Mouse (Mus musculus) midbrain, postnatal 0 days (tissue): Measurements from ENCODE around the gene Gadd45a. TPM values are rescaled to one million over a fixed set of nuclear protein-coding genes. Genes with fewer than 3 reads are reported as not detected.
"Not testable (repeated sequence)": the region's sequence is repeated elsewhere in the genome, so short reads cannot be mapped to it uniquely, and the experiment has no call there.

Experiments used
- ATAC-seq: fragments of 200-750 bp; cut with Nextera tagmentation; 2 replicates; pipeline ENCODE4 v1.8.0; 2017; ENCODE audit warnings: moderate number of reproducible peaks, mild to moderate bottlenecking, moderate TSS enrichment, moderate library complexity; ENCODE audit not compliant: low FRiP score
- DNase-seq: peaks from one replicate; pipeline ENCODE4 v3.0.0-alpha.2; 2015; ENCODE audit warnings: low spot score
- H3K27ac ChIP-seq: fragments of 300-500 bp; sonication (generic); 2 replicates; pipeline ENCODE4 v1.5.1; 2014; ENCODE audit warnings: low read depth, mild to moderate bottlenecking, low read length, mixed read lengths
- H3K27me3 ChIP-seq: fragments of 300-500 bp; sonication (generic); 2 replicates; pipeline ENCODE4 v1.6.1; 2014; ENCODE audit warnings: low read length, control low read depth, mixed read lengths; ENCODE audit not compliant: insufficient read depth
- H3K36me3 ChIP-seq: fragments of 300-500 bp; sonication (generic); 2 replicates; pipeline ENCODE4 v1.6.1; 2014; ENCODE audit warnings: low read length, control low read depth, mixed read lengths; ENCODE audit not compliant: insufficient read depth
- H3K4me1 ChIP-seq: fragments of 300-500 bp; sonication (generic); 2 replicates; pipeline ENCODE4 v1.6.1; 2014; ENCODE audit warnings: mild to moderate bottlenecking, control low read depth, antibody characterized with exemption, low read length, mixed read lengths; ENCODE audit not compliant: insufficient read depth
- H3K4me2 ChIP-seq: fragments of 300-500 bp; sonication (generic); 2 replicates; pipeline ENCODE4 v1.6.1; 2014; ENCODE audit warnings: low read depth, mild to moderate bottlenecking, low read length, mixed read lengths; ENCODE audit not compliant: poor library complexity, severe bottlenecking
- H3K4me3 ChIP-seq: fragments of 300-500 bp; sonication (generic); 2 replicates; pipeline ENCODE4 v1.5.1; 2014; ENCODE audit warnings: low read depth, mild to moderate bottlenecking, low read length, moderate library complexity
- H3K9ac ChIP-seq: fragments of 300-500 bp; sonication (generic); replicated peaks from 2 replicates; pipeline ENCODE4 v1.6.1; 2014; ENCODE audit warnings: mild to moderate bottlenecking, low read length, moderate library complexity, mixed read lengths; ENCODE audit not compliant: poor library complexity, severe bottlenecking
- H3K9me3 ChIP-seq: fragments of 300-500 bp; sonication (generic); 2 replicates; pipeline ENCODE4 v1.6.1; 2016; ENCODE audit warnings: low read length, control low read depth
- CTCF ChIP-seq: IDR thresholded peaks from 2 replicates; pipeline ENCODE4 v1.5.1; 2016; ENCODE audit warnings: antibody characterized with exemption, mild to moderate bottlenecking
- WGBS: fragments of 180-500 bp; shearing (Covaris S2); extraction: QIAGEN DNeasy Blood & Tissue Kit; methylation state at CpG from one replicate; pipeline ENCODE4 v1.1.7; 2014; 5-methylcytosine and 5-hydroxymethylcytosine counted together
- polyA plus RNA-seq: library from polyadenylated mRNA; unstranded; fragments of >200 nt; fragmentation: Nextera tagmentation; extraction: Ambion mirVana; gene quantifications from 2 replicates; pipeline ENCODE4 v1.2.1, GENCODE M21; 2015
- total RNA-seq: library from RNA; depleted of rRNA; stranded (reverse); fragments of >200 nt; gene quantifications from 2 replicates; pipeline ENCODE4 v1.2.3, GENCODE M21; 2014

The Gadd45a gene
- total and polyA plus RNA-seq, 2 experiments from 2014 or later: 8.6 to 11.2 TPM

DNA sequence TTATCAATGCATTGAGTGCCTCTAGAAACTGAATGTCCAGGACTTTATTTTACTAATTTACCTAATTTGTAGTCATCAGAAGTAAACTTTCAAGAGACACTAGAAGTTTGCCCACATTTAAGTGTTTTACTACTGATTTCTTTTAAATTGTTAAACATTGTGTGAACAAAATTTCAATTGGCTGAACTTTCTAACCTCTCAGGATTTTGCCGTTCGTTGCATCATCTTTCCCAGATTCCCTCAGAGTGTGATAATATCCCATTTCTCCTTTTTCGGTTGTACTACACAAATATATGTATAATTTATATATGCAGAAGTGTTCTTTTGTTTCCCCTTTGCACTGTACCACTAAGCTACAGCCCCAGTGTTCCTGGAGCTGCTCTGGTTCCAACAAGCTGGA, 7.3 kb downstream of the Gadd45a start:
- ATAC-seq: no peak

DNA sequence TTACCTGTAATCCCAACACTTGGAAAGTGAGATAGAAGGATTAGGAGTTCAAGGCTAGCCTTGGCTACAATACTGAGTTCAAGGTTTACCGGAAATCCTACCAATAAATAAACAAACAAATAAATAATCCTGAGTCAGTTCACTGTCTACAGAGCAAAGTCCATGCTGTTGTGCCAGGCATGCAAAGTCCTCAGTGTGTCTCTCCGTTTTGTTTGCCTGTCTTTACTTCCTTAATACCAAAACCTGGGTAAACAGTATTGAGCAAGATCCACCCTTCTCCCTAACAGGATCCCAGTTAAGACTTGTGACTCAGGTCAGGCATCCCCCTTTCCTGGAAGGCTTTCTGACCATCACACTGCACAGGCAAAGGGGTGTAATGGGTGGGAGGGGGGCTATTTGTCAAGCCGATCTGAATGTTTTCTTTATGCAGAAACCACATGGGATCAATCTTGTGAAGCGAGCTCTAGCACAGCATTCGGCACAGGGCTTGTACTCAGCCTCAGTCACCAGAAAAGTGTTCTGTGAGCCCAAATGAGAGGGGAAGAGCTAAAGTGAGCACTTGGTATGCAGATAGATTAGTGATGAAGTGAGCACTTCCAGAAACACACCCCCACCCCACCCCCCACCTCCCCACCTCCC, 7.8 kb downstream of the Gadd45a start:
- Histone ChIP-seq H3K9ac (no peak overlapping the region), H3K4me2 (no peak overlapping the region), H3K27ac (no peak overlapping the region), H3K4me3 (no peak overlapping the region), H3K36me3 (no peaks in the 10 kb centered on the region), H3K9me3 (no peaks in the 10 kb centered on the region), H3K27me3 (no peaks in the 10 kb centered on the region), H3K4me1 (peaks cover under 1% of the 10 kb centered on the region; the same call in 1 of the 2 replicates)
- ATAC-seq (no peak), DNase-seq (no peak)
- TF ChIP-seq CTCF: no peak
- 32% methylated on average over 5 of the region's 5 CpGs for WGBS

More for the DNA sequence above, 7.3 kb downstream of the Gadd45a start:
- Histone ChIP-seq H3K9ac (no peak overlapping the region), H3K27me3 (no peaks in the 10 kb centered on the region), H3K4me2 (no peak overlapping the region), H3K4me3 (no peak overlapping the region), H3K36me3 (no peaks in the 10 kb centered on the region), H3K4me1 (peaks cover 5% of the 10 kb centered on the region; the same call in 1 of the 2 replicates), H3K27ac (no peak overlapping the region), H3K9me3 (no peaks in the 10 kb centered on the region)
- no peak for DNase-seq
- TF ChIP-seq CTCF: no peak
- WGBS: 20% methylated on average over 3 of the region's 3 CpGs

DNA sequence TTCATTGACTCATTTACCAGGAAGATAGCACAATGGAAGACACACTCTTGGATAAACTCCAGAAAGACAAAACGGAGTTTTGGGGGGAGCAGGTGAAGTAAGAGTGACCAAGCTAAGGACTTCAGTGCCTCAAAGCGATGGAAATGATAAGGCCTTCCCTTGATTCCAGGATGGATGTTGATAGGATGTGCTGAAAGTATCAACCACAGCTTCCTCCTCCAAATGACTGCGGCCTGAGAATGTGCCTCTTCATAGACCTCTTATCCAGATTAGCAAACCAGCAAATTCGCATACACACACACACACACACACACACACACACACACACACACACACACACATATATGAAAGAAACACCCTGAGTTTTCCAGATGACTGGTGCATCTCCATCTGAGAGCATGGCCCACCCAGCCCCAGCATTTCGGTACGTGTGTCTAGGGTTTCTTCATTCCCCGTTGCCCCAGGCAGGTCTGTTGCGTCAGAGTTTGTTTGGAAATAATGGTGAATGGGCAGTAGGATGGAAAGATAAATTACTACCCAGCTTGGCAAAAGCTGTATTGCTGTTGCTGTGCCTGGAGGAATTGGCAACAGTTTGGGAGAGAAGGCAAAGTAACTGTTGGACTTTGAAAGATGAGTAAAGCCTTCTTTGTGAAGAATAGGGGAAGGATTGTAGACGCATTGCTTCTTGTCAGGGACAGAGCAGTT, 9.7 kb downstream of the Gadd45a start:
- WGBS: 86% methylated on average over 9 of the region's 9 CpGs

DNA sequence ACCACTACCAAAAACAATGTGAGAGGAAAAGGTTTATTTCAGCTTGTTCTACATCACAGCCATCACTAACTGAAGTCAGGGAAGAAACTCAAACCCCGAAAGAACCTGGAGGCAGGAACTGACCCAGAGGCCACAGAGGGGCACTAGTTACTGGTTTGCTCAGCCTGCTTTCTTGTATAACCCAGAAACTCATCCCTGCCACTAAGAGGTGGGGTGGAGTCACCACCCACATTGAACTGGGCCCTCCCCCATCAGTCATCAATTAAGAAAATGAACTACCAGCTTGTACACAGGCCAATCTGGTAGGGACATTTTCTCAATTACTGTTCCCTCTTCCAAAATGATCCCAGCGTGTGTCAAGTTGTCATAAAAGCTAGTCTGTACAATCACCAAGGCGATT, 10.6 kb downstream of the Gadd45a start:
- DNase-seq: no peak
- TF ChIP-seq CTCF: no peak
- no peak overlapping the region for H3K4me3 ChIP-seq
- no peaks in the 10 kb centered on the region for H3K4me1 ChIP-seq
- WGBS: 85% methylated on average over 3 of the region's 3 CpGs
- no peaks in the 10 kb centered on the region for H3K36me3 ChIP-seq
- no peak overlapping the region for H3K4me2 ChIP-seq
- H3K27me3 ChIP-seq: no peaks in the 10 kb centered on the region
- no peak overlapping the region for H3K27ac ChIP-seq
- no peak overlapping the region for H3K9ac ChIP-seq
- no peak for ATAC-seq
- no peaks in the 10 kb centered on the region for H3K9me3 ChIP-seq

More for the DNA sequence above, 9.7 kb downstream of the Gadd45a start:
- no peak for TF ChIP-seq CTCF
- Histone ChIP-seq H3K4me3 (no peak overlapping the region), H3K27me3 (no peaks in the 10 kb centered on the region), H3K9me3 (no peaks in the 10 kb centered on the region), H3K4me2 (no peak overlapping the region), H3K9ac (no peak overlapping the region), H3K27ac (no peak overlapping the region), H3K36me3 (no peaks in the 10 kb centered on the region), H3K4me1 (no peaks in the 10 kb centered on the region)
- DNase-seq (no peak), ATAC-seq (no peak)

DNA sequence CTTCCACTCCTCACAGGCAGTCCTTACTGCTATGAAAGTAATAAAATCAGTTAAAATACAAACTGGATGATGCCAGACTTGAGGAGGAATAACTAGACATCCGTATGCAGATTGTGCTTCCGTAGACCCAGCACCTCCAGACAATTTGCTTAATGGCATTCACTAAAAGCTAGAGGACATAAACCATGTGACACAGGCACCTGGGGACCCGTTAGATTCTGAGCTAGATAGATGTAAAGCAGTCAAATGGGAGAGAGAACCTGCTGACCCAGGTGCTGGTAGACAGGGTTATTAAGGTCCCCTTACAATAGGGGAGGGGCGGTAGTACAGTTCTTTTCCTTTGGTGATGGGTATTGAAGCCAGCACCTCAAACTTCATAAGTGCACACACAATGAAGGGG, 13.5 kb downstream of the Gadd45a start:
- Histone ChIP-seq H3K9ac (no peak overlapping the region), H3K36me3 (no peaks in the 10 kb centered on the region), H3K4me2 (no peak overlapping the region), H3K27ac (no peak overlapping the region), H3K27me3 (no peaks in the 10 kb centered on the region), H3K9me3 (no peaks in the 10 kb centered on the region), H3K4me1 (no peaks in the 10 kb centered on the region), H3K4me3 (no peak overlapping the region)
- WGBS: 83% methylated on average over 4 of the region's 4 CpGs
- DNase-seq (no peak), ATAC-seq (no peak)
- TF ChIP-seq CTCF: no peak

DNA sequence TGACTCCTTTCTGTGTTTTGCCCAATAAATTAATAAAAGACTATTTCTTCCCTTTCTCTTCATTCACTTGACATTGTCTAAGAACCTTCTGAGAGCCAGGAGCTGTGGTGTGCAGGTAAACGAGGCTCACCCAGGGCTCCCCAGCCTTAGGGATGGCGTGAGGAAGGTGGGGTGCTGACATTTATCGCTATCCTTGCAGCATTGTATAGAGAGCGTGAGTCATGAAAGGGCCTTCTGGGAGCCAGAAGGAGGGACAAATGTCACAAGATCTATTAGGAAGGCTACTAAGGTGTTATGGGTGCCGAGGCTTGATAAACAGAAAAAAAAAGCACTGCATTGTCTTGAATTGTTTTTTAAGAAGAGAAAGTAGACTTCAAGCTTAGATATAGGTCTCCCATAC, 15.9 kb downstream of the Gadd45a start:
- TF ChIP-seq CTCF: no peak
- WGBS: 90% methylated on average over 5 of the region's 5 CpGs

DNA sequence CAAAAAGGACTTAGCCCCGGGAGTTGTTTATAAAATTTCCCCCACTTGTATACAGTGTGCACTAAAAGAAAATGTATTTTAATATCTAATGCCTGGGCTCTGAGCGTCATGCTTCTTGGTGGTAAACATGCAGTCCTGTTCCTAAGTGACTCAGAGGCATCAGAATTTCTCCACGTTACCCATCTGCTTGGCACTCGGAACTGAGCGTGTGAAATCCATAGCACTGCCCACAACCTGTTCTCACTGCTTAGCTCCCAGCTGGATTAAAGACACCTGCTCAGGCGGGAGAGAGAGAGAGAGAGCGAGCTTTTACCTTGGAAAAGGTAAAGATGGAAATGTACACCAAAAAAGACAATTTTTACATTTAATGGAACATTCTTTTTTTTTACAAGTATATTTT, 18.3 kb downstream of the Gadd45a start:
- DNase-seq, H3K9me3 ChIP-seq, H3K27ac ChIP-seq, ATAC-seq, H3K27me3 ChIP-seq, H3K4me3 ChIP-seq, H3K4me2 ChIP-seq, H3K36me3 ChIP-seq, H3K4me1 ChIP-seq, H3K9ac ChIP-seq: not testable (repeated sequence)
- WGBS: 77% methylated on average over 7 of the region's 7 CpGs

More for the DNA sequence above, 15.9 kb downstream of the Gadd45a start:
- Histone ChIP-seq H3K9me3 (no peaks in the 10 kb centered on the region), H3K9ac (no peak overlapping the region), H3K4me2 (no peak overlapping the region), H3K27ac (no peak overlapping the region), H3K4me1 (no peaks in the 10 kb centered on the region), H3K4me3 (no peak overlapping the region), H3K36me3 (no peaks in the 10 kb centered on the region), H3K27me3 (no peaks in the 10 kb centered on the region)
- no peak for DNase-seq
- no peak for ATAC-seq
